Mouse (Mus musculus): ENCODE measurements at regions not wholly inside any gene's neighbourhood (a gene's known extent, or its start where the extent isn't known, plus 50 kb on each side); places are given as distances from the start of the nearest gene placed in this dataset.

DNA sequence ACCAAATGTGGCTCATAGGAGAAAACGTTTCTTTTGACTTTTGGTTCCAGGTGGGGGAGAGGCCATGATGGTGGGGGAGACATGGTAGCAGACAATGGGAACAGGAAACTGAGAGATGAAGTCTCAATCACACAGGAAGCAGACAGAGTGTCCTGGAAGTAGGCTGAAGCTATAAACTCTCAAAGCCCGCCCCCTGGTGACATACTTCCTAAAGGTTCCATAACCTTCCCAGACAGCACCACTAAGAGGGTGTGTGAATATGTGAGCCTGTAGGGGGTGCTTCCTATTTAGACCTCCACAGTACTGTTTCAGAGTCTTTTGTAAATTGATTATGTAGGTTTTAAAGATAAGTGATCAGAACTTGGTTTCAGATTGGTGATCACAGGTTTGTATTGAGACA is 284.1 kb upstream of the Slc30a5 start:
- H3K27ac ChIP-seq, result no peak overlapping the region
- H3K4me3 ChIP-seq, result no peak overlapping the region
- no peak overlapping the region for H3K4me2 ChIP-seq

DNA sequence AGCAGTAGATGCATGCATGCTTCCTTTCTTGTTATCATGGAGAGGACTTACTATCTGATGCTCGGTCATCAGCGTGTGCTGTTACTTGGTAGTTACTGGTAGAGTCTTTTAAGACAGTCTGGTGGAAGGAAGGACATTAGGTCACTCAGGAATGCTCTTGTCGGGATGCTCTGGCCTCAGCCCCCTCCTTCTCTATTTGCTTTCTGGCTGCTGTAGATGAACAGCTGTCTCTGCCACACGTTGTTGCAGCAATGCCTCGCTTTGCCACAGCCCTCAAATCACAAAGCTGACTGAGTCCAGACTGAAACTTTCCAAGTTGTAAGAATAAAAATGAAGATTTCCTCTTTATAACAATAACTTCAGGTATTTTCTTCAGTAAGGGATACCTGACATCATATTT is 282.1 kb upstream of the Slc30a5 start:
- Histone ChIP-seq H3K4me1 (no peaks in the 10 kb centered on the region), H3K4me3 (no peak overlapping the region), H3K9ac (no peak overlapping the region), H3K36me3 (no peaks in the 10 kb centered on the region), H3K9me3 (replicated peaks) (no peaks in the 10 kb centered on the region), H3K27ac (no peak overlapping the region), H3K27me3 (replicated peaks) (no peaks in the 10 kb centered on the region), H3K4me2 (no peak overlapping the region)
- no peak for ATAC-seq
- 50% methylated on average over 5 of the region's 5 CpGs for WGBS (ENCODE audit: insufficient replicate concordance)

More for the DNA sequence above, 284.1 kb upstream of the Slc30a5 start:
- WGBS (ENCODE audit: insufficient replicate concordance), result 47% methylated on average over 2 of the region's 2 CpGs
- Histone ChIP-seq H3K9ac (no peak overlapping the region), H3K27me3 (replicated peaks) (no peaks in the 10 kb centered on the region), H3K4me1 (no peaks in the 10 kb centered on the region), H3K9me3 (replicated peaks) (no peaks in the 10 kb centered on the region), H3K36me3 (no peaks in the 10 kb centered on the region)
- ATAC-seq, result no peak

DNA sequence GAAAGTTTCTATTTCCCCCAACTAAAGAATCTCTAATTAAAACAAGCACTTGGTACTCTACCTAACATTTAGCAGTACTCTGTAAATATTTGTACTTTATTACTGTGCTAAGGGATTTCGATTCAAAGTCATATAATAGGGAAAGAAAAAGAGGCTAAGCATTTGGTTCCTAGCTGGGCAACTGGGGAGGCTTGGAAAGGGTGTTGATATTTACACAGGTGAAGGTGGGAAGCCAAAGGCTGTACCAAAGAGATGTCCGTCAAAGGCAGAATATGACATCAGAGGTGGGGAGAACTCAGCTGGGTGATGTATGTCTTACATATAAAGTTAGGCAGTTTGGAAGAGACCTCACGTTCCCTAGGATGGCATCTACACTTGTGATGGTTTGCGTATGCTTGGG is 278.9 kb upstream of the Slc30a5 start:
- Histone ChIP-seq H3K9me3 (replicated peaks) (no peaks in the 10 kb centered on the region), H3K4me2 (no peak overlapping the region), H3K27me3 (replicated peaks) (no peaks in the 10 kb centered on the region), H3K36me3 (no peaks in the 10 kb centered on the region), H3K9ac (no peak overlapping the region), H3K27ac (no peak overlapping the region), H3K4me3 (no peak overlapping the region), H3K4me1 (no peaks in the 10 kb centered on the region)
- whole genome bisulfite sequencing (ENCODE audit: insufficient replicate concordance), result 56% methylated on average over 4 of the region's 4 CpGs
- ATAC-seq, result no peak

DNA sequence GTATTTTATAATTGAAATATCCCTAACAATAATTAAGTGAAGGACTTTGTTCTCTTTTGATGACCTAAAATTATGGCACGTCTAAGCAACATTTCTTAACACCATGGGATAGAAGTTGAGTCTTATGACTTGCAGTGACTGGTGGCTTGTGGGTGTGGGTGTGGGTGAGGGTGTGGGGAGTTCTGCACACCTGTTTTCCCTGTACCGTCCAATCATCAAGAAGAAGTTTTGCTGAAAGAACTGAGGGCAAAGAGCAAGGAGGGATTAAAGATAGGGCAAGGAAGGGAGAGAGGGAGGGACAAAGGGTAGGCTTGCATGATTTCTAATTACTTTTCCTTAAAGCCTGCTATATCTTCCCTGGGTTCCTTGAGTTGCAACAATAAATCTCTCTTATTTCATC is 278.5 kb upstream of the Slc30a5 start:
- Histone ChIP-seq H3K9ac (no peak overlapping the region), H3K9me3 (replicated peaks) (no peaks in the 10 kb centered on the region), H3K4me2 (no peak overlapping the region), H3K4me3 (no peak overlapping the region), H3K27me3 (replicated peaks) (no peaks in the 10 kb centered on the region), H3K27ac (no peak overlapping the region), H3K36me3 (no peaks in the 10 kb centered on the region), H3K4me1 (no peaks in the 10 kb centered on the region)
- 52% methylated on average over 2 of the region's 2 CpGs for WGBS (ENCODE audit: insufficient replicate concordance)
- no peak for ATAC-seq

DNA sequence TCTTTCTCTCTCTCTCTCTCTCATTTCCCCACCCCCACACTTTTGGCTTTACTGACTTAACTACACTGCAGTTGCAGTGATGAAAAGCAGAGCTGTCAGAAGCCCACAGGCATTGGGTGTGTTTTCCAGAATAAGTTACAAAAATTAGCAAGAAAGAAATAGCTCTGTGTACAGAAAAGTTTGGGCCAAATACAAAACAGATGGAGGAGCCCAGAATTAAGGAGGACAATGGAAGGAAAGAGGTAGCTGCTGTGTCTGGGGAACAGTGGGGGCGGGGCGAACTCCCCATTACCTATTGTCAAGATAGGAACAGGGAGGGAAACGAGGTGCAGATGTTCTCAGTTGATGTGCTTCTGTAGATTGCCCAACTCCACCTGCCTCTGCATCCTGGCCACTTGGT is 267.4 kb upstream of the Slc30a5 start:
- H3K36me3 ChIP-seq, result no peaks in the 10 kb centered on the region
- H3K4me2 ChIP-seq, result no peak overlapping the region
- H3K27me3 ChIP-seq (replicated peaks), result no peaks in the 10 kb centered on the region
- no peak overlapping the region for H3K27ac ChIP-seq
- 68% methylated on average over 3 of the region's 3 CpGs for WGBS (ENCODE audit: insufficient replicate concordance)
- no peak overlapping the region for H3K9ac ChIP-seq
- ATAC-seq, result no peak
- H3K4me1 ChIP-seq, result no peaks in the 10 kb centered on the region
- H3K9me3 ChIP-seq (replicated peaks), result no peaks in the 10 kb centered on the region
- no peak overlapping the region for H3K4me3 ChIP-seq

DNA sequence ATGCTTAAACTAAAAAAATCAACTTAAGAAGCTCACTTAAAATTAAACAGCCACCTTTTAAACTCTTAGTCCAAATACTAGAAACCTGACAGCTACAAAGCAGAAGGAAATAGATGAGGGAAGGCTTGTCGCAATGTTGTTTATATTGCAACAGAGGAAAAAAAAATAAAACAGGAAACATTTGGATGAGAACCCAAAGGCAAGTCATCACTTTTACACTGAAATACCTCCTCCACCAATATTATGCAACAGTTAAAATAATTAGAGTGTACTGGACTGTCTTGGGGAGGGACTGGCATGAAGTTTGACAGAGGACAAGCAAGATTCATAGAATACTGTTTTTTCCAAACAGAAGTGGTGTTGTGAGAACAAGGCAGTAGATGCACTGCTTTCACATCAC is 263.6 kb upstream of the Slc30a5 start:
- no peaks in the 10 kb centered on the region for H3K36me3 ChIP-seq
- H3K27ac ChIP-seq, result no peak overlapping the region
- H3K4me1 ChIP-seq, result no peaks in the 10 kb centered on the region
- WGBS (ENCODE audit: insufficient replicate concordance), result 55% methylated on average over 1 of the region's 1 CpGs
- H3K4me3 ChIP-seq, result no peak overlapping the region
- ATAC-seq, result no peak
- no peak overlapping the region for H3K9ac ChIP-seq
- no peaks in the 10 kb centered on the region for H3K9me3 ChIP-seq (replicated peaks)
- H3K27me3 ChIP-seq (replicated peaks), result no peaks in the 10 kb centered on the region
- H3K4me2 ChIP-seq, result no peak overlapping the region

DNA sequence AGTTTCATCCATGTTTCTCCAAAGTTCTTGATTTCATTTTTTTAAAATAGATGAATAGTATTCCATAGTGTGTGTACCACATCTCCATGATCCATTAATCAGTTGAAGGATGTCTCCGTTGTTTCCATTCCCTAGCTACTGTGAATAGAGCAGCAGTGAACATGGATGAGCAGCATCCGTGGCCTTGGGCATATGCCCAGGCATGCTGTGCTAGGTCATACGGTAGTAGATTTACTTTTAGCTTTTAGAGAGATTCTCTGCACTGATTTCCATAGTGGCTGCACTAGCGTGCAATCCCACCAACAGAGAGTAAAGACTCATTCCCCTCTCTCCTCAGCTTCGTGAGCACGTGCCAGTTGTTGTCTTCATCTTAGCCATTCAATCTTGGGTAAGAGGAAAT is 263.0 kb upstream of the Slc30a5 start:
- no peaks in the 10 kb centered on the region for H3K27me3 ChIP-seq (replicated peaks)
- WGBS (ENCODE audit: insufficient replicate concordance), result 69% methylated on average over 6 of the region's 6 CpGs
- no peaks in the 10 kb centered on the region for H3K36me3 ChIP-seq
- no peak overlapping the region for H3K9ac ChIP-seq
- no peak overlapping the region for H3K27ac ChIP-seq
- no peak overlapping the region for H3K4me2 ChIP-seq
- no peaks in the 10 kb centered on the region for H3K4me1 ChIP-seq
- ATAC-seq, result no peak
- no peaks in the 10 kb centered on the region for H3K9me3 ChIP-seq (replicated peaks)
- no peak overlapping the region for H3K4me3 ChIP-seq

DNA sequence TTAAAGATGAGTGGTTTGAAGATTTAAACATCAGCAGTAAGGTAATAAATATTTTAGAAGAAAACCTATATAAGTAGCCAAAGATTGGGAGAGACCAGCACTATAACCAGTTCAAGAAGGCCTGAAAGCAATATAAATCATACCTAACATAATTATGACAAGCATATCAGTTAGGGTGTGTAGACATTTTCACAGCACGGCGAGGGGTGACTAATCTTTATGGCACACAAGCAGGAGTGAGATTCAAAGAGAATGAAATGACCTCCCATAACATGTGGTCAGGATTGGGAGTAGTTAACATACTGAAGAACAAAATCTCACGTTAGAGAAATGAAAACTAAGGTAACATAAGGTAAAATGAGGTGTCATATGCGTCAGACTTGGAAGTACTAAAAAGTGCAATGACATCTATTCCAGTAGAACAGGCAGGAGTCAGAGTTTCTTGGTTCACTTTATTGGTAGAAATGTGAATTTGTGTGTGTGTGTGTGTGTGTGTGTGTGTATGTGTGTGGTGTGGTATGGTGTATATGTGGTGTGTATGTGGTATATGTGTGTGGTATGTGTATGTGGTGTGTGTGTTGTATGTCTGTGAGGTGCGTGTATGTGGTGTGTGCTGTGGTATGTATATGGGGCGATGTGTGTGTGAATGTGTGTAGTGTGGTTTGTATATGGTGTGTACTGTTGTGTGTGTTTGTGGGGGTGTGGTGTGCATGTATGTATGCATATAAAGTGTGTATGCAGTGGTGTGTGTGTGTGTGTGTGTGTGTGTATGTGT is 262.0 kb upstream of the Slc30a5 start:
- H3K4me2 ChIP-seq, result no peak overlapping the region
- no peaks in the 10 kb centered on the region for H3K9me3 ChIP-seq (replicated peaks)
- WGBS (ENCODE audit: insufficient replicate concordance), result 75% methylated on average over 6 of the region's 6 CpGs
- no peak overlapping the region for H3K27ac ChIP-seq
- no peaks in the 10 kb centered on the region for H3K27me3 ChIP-seq (replicated peaks)
- no peaks in the 10 kb centered on the region for H3K4me1 ChIP-seq
- no peak for ATAC-seq
- no peaks in the 10 kb centered on the region for H3K36me3 ChIP-seq
- H3K4me3 ChIP-seq, result no peak overlapping the region
- H3K9ac ChIP-seq, result no peak overlapping the region

DNA sequence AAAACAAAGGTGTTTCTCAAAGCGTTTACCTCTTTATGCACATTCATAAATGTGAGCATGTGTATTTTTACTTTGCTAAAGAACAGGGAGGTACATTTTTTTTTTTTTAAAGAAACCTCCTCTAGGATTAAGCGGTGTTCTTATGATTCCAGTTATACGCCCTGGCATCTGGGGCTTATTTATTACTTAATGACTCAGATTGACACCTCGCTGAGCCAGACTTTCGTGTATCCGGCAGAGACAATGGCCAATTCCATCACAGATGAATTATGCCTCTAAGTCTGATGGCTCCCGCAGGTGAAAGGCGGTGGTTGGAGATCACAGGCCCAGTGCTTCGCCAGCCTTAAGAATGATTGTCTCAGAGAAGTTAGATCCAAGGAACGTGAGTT is 259.5 kb upstream of the Slc30a5 start:
- Histone ChIP-seq H3K36me3 (no peaks in the 10 kb centered on the region), H3K4me3 (no peak overlapping the region), H3K27ac (no peak overlapping the region), H3K9me3 (replicated peaks) (no peaks in the 10 kb centered on the region), H3K9ac (no peak overlapping the region), H3K4me2 (no peak overlapping the region), H3K4me1 (no peaks in the 10 kb centered on the region), H3K27me3 (replicated peaks) (no peaks in the 10 kb centered on the region)
- WGBS (ENCODE audit: insufficient replicate concordance), result 78% methylated on average over 10 of the region's 10 CpGs
- no peak for ATAC-seq

DNA sequence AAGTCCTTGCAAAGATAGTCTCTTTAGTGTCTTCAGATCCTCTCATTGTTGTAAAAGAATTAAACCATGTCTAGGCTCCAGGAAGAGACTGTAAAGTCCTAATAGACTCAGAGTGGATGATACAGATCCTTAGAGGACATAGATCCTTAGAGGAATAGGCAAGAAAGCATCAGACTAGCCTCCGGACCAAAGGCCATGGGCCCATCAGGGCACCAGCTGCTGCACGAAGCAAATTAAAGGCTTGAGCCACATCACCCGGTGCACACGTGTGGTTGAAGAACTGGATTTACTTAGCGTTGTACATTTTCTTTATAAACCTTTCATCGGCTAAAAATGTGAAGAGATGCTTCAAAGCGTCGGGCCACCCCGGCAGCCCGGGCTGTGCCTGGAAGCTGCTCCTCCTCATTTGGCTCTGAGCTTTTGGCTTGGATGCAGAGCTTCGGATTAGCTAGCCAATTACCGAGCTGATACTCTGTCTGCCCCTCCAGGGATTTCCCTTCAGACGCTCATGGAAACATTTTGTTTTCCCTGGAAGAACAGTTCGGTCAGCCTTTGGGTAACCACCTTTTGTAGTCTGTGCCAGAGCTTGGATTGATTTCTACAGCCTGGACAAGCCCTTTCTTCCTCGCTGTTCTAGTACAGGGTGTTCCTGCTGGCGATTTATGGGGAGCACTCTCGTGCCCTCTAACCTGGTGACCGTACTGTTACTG is 259.0 kb upstream of the Slc30a5 start:
- no peak for ATAC-seq
- Histone ChIP-seq H3K4me2 (no peak overlapping the region), H3K9ac (no peak overlapping the region), H3K27ac (no peak overlapping the region), H3K4me3 (no peak overlapping the region), H3K4me1 (no peaks in the 10 kb centered on the region), H3K36me3 (no peaks in the 10 kb centered on the region), H3K27me3 (replicated peaks) (no peaks in the 10 kb centered on the region), H3K9me3 (replicated peaks) (no peaks in the 10 kb centered on the region)
- WGBS (ENCODE audit: insufficient replicate concordance), result 74% methylated on average over 18 of the region's 18 CpGs

DNA sequence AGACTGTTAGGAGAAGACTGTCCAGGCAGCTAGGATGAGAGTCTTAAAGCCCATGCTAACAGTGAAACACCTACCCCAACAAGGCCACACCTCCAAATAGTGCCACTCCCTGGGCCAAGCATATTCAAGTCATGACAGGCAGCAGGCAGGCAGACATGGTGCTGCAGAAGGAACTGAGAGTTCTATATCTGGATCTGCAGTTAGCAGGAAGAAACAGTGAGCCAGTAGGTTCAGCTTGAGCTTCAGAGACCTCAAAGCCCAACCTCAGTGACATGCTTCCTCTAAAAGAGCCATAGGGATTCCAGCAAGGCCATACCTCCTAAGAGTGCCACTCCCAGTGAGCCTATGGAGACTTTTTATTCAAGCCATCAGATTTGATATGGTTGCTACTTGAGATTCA is 252.0 kb upstream of the Slc30a5 start:
- ATAC-seq, result no peak
- H3K27me3 ChIP-seq (replicated peaks), result no peaks in the 10 kb centered on the region
- no peaks in the 10 kb centered on the region for H3K4me1 ChIP-seq
- H3K36me3 ChIP-seq, result no peaks in the 10 kb centered on the region
- H3K9me3 ChIP-seq (replicated peaks), result no peaks in the 10 kb centered on the region
- no peak overlapping the region for H3K4me3 ChIP-seq
- no peak overlapping the region for H3K9ac ChIP-seq
- H3K4me2 ChIP-seq, result no peak overlapping the region
- no peak overlapping the region for H3K27ac ChIP-seq

DNA sequence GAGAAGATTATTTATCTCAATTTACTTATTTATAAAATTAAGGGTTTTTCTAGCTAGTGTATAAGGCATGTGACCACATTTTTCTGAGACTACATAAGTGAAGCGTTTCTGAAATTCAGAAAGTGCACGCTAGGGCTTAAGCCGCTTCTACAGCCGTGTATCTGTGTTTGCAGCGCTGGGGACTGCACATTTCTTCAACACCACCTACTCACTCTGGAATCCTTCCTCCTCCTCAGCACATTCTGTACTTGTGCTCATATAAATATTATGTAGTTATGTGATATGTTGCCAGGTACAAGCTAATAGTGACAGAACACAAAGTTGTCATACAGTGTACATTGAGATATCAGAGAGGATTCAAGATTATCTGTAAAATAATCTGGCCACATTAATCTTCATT is 251.0 kb upstream of the Slc30a5 start:
- no peak overlapping the region for H3K27ac ChIP-seq
- no peaks in the 10 kb centered on the region for H3K4me1 ChIP-seq
- no peak overlapping the region for H3K4me3 ChIP-seq
- H3K4me2 ChIP-seq, result no peak overlapping the region
- no peak overlapping the region for H3K9ac ChIP-seq
- 73% methylated on average over 5 of the region's 5 CpGs for WGBS (ENCODE audit: insufficient replicate concordance)
- H3K36me3 ChIP-seq, result no peaks in the 10 kb centered on the region
- ATAC-seq, result no peak
- H3K9me3 ChIP-seq (replicated peaks), result no peaks in the 10 kb centered on the region
- H3K27me3 ChIP-seq (replicated peaks), result no peaks in the 10 kb centered on the region

DNA sequence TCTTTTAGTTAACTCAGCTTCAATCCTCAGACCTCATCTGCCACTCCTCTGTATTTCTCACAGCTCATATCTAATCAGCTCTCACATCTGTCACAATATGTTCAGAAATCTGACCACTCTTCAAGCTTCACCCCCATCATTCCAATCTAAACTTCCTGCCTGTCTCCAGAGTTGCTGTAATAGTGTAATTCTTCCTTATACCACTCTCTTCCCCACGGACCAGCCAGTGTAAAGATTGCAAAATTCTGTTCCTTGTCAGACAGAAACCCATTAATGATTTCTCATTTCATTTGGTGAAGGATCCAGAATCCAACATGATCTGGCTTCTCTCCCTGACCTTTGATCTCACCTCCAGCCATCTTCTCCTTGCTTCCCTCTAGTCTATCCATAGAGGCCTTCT is 250.2 kb upstream of the Slc30a5 start:
- ATAC-seq, result no peak
- H3K27ac ChIP-seq, result no peak overlapping the region
- H3K4me1 ChIP-seq, result no peaks in the 10 kb centered on the region
- H3K9ac ChIP-seq, result no peak overlapping the region
- H3K36me3 ChIP-seq, result no peaks in the 10 kb centered on the region
- no peak overlapping the region for H3K4me3 ChIP-seq
- no peak overlapping the region for H3K4me2 ChIP-seq
- 26% methylated on average over 1 of the region's 1 CpGs for WGBS (ENCODE audit: insufficient replicate concordance)
- H3K9me3 ChIP-seq (replicated peaks), result no peaks in the 10 kb centered on the region
- H3K27me3 ChIP-seq (replicated peaks), result no peaks in the 10 kb centered on the region
